Mouse (Mus musculus) midbrain, embryonic 14.5 days (tissue): ENCODE measurements at regions not wholly inside any gene's neighbourhood (a gene's known extent, or its start where the extent isn't known, plus 50 kb on each side); places are given as distances from the start of the nearest gene placed in this dataset.
A peak's percentile ranks its signal among the peaks of the same experiment; 100 is the strongest.

Experiments
- ATAC-seq: fragments of 200-750 bp; cut with Nextera tagmentation; 2 replicates; pipeline ENCODE4 v1.8.0; 2017; ENCODE audit warnings: moderate number of reproducible peaks, moderate library complexity; ENCODE audit not compliant: low FRiP score, low TSS enrichment
- DNase-seq: peaks from one replicate; pipeline ENCODE4 v3.0.0-alpha.2; 2015
- H3K27ac ChIP-seq: fragments of 300-500 bp; sonication (generic); replicated peaks from 2 replicates; pipeline ENCODE4 v1.5.1; 2014; ENCODE audit warnings: mild to moderate bottlenecking, low read depth, low read length, moderate library complexity
- H3K27me3 ChIP-seq: fragments of 300-500 bp; sonication (generic); 2 replicates; pipeline ENCODE4 v1.6.1; 2014; ENCODE audit warnings: low read length, control low read depth, mixed read lengths; ENCODE audit not compliant: control insufficient read depth, insufficient read depth
- H3K36me3 ChIP-seq: fragments of 300-500 bp; sonication (generic); 2 replicates; pipeline ENCODE4 v1.6.1; 2014; ENCODE audit warnings: low read length, control low read depth; ENCODE audit not compliant: control insufficient read depth, insufficient read depth
- H3K4me1 ChIP-seq: fragments of 300-500 bp; sonication (generic); 2 replicates; pipeline ENCODE4 v1.6.1; 2014; ENCODE audit warnings: mild to moderate bottlenecking, antibody characterized with exemption, low read length, control low read depth; ENCODE audit not compliant: control insufficient read depth, insufficient read depth
- H3K4me2 ChIP-seq: fragments of 300-500 bp; sonication (generic); 2 replicates; pipeline ENCODE4 v1.6.1; 2014; ENCODE audit warnings: mild to moderate bottlenecking, low read length, moderate library complexity
- H3K4me3 ChIP-seq: fragments of 300-500 bp; sonication (generic); replicated peaks from 2 replicates; pipeline ENCODE4 v1.5.1; 2014; ENCODE audit warnings: low read depth, low read length
- H3K9ac ChIP-seq: fragments of 300-500 bp; sonication (generic); replicated peaks from 2 replicates; pipeline ENCODE4 v1.6.1; 2014; ENCODE audit warnings: mild to moderate bottlenecking, low read length, moderate library complexity
- H3K9me3 ChIP-seq: fragments of 300-500 bp; sonication (generic); 2 replicates; pipeline ENCODE4 v1.6.1; 2016; ENCODE audit warnings: low read length, control low read depth, mixed read lengths; ENCODE audit not compliant: control insufficient read depth
- WGBS: fragments of 180-500 bp; shearing (Covaris S2); extraction: QIAGEN DNeasy Blood & Tissue Kit; methylation state at CpG from one replicate; pipeline ENCODE4 v1.1.7; 2014; 5-methylcytosine and 5-hydroxymethylcytosine counted together

DNA sequence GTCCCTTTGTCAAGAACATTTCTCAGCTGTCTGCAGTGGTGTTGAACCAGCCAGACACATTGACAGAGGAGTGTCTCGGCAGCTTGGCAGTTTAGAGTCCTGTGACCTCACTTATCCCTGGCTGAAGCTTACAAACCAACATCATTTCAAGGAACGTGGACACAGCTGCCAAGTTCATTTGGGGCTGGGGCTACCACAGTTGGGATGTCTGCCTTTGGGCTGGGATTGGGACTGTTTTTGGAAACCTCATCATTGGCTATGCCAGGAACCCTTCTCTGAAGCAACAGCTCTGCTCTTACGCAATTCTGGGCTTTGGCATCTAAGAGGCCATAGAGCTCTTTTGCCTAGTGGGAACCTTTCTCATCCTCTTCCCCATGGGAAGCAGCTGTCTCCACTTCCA lies 200.4 kb downstream of the Gm15262 start:
- H3K4me2 ChIP-seq = no peak overlapping the region
- no peaks in the 10 kb centered on the region for H3K4me1 ChIP-seq
- no peaks in the 10 kb centered on the region for H3K27me3 ChIP-seq
- no peaks in the 10 kb centered on the region for H3K9me3 ChIP-seq
- H3K4me3 ChIP-seq = no peak overlapping the region
- 77% methylated on average over 3 of the region's 3 CpGs for WGBS
- no peak for ATAC-seq
- H3K27ac ChIP-seq = no peak overlapping the region
- H3K36me3 ChIP-seq = no peaks in the 10 kb centered on the region
- DNase-seq = no peak
- no peak overlapping the region for H3K9ac ChIP-seq

DNA sequence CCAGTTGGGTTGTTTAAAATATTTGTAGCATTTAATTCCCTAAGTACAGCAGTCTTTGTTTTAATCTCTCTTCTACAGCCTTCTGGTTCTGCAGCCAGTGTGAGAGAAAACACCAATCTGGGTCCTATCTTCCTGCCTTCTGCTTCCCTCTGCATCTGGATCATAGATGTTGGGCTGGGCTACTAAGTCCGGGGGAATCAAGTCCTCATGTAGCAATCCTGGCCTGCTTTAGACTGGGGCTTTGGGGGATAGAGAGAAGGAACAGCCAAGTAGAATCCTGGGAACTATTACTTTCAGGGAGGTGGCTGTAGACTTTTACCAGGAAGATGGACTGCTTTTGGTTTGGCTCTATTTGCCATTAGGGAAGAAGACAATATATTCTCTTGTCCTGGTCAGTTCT lies 205.5 kb upstream of the Rai2 start:
- Histone ChIP-seq H3K4me3 (no peak overlapping the region), H3K36me3 (no peaks in the 10 kb centered on the region), H3K9ac (no peak overlapping the region), H3K4me1 (no peaks in the 10 kb centered on the region), H3K27ac (no peak overlapping the region), H3K27me3 (no peaks in the 10 kb centered on the region; the same call in 1 of the 2 replicates), H3K9me3 (no peaks in the 10 kb centered on the region), H3K4me2 (no peak overlapping the region)
- DNase-seq (no peak), ATAC-seq (no peak)
- 85% methylated on average over 1 of the region's 1 CpGs for WGBS

DNA sequence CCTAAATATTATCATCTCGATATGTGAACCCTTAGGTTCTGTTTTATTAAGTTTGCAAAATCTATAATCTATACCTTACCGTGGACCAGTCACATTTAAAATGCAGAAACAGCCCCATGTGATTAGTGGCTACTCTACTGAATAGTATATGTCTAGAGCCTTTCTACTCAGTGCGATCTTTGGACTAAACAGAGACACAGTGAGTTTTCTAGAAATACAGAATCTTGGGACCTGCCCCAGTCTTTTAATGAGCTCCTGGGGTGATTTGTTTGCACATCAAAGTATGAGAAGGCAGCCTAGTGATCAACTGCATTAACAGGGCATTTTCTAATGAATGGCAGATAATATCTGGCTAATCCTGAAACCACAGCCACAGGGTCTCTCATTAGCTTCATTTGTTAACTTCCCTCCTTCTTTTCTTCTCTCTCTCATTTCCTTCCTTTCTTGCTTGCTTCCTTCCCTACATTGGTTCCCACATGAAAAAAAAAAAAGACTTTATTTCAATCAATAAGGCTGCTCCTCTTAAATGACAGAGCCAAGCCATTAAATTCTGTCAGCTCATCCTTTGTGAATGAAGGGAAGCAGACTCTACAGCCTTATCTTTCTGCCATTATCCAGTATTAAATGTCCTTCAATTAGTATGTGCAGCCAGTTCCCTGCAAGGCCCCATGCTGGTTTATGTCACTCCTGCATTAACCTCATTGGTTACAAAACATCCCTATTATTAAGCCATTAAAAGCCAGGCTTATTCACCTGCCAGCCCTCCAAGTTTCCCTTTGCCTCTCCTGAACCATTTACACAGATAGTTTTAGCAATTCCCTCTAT lies 193.2 kb upstream of the Rai2 start:
- Histone ChIP-seq H3K27ac (no peak overlapping the region), H3K36me3 (no peaks in the 10 kb centered on the region), H3K9me3 (no peaks in the 10 kb centered on the region), H3K9ac (no peak overlapping the region), H3K4me1 (no peaks in the 10 kb centered on the region), H3K27me3 (no peaks in the 10 kb centered on the region), H3K4me2 (no peak overlapping the region), H3K4me3 (no peak overlapping the region)
- DNase-seq (peak; percentile 8), ATAC-seq (no peak)
- 53% methylated on average over 3 of the region's 3 CpGs for WGBS

- Histone ChIP-seq H3K4me1 (no peaks in the 10 kb centered on the region), H3K27ac (no peak overlapping the region), H3K9ac (no peak overlapping the region), H3K4me3 (no peak overlapping the region), H3K27me3 (no peaks in the 10 kb centered on the region), H3K36me3 (no peaks in the 10 kb centered on the region), H3K9me3 (no peaks in the 10 kb centered on the region), H3K4me2 (no peak overlapping the region)
- no peak for ATAC-seq
- peak; percentile 5 for DNase-seq
- WGBS = 68% methylated on average over 3 of the region's 3 CpGs
Measured at GRCm38 (mm10) chrX:161524257-161524646, 192.6 kb upstream of the Rai2 start.

DNA sequence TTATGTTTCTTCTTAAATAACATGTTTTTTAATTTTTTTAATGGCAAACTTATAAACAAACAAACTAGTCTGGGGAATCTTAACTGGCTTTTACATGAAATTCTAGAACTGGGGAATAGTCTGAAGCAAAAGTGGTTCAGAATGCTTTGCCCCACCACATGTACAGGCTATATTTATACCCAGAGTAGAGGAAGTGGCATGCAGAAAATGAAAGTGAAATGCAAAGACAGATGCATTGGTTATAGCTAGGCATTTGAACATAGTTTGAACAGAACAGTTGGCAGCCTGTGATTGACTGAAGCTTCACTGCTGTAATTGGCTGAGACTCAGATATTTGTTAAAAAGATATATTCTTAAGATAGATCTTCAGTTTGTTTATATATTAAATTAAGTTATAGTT lies 179.6 kb upstream of the Rai2 start:
- H3K27ac ChIP-seq = no peak overlapping the region
- no peaks in the 10 kb centered on the region for H3K9me3 ChIP-seq
- H3K27me3 ChIP-seq = no peaks in the 10 kb centered on the region; the same call in 1 of the 2 replicates

DNA sequence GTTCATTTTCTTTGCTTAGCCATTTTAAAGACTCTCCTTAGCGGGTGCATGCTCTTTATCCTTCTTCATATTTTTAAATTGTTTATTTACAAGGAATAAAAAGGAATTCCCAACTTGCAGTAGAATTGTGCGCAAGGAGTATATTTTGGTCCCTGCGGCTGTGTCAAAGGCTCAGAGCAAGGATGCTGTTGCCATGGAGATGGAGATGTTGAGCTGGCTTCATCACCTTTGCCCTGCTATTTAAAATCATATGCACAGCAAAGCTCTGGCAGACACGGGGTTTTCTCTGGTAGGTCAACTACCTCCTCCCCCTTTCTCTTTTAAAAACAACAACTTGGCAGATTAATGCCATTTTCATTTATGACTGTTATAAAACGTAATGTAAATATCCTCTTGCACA lies 160.0 kb upstream of the Rai2 start:
- Histone ChIP-seq H3K27ac (0 out of 2 replicates have a peak overlapping the region, but pooled peaks have one; percentile 13), H3K9me3 (no peaks in the 10 kb centered on the region), H3K4me2 (no peak overlapping the region), H3K27me3 (no peaks in the 10 kb centered on the region), H3K4me1 (no peaks in the 10 kb centered on the region), H3K36me3 (no peaks in the 10 kb centered on the region), H3K4me3 (no peak overlapping the region), H3K9ac (no peak overlapping the region)
- ATAC-seq (no peak; the same call in 1 of the 2 replicates), DNase-seq (peak; percentile 69)
- 55% methylated on average over 5 of the region's 5 CpGs for WGBS

More for the DNA sequence above, 179.6 kb upstream of the Rai2 start:
- Histone ChIP-seq H3K4me2 (no peak overlapping the region), H3K9ac (no peak overlapping the region), H3K4me1 (no peaks in the 10 kb centered on the region), H3K4me3 (no peak overlapping the region), H3K36me3 (no peaks in the 10 kb centered on the region)
- no peak for ATAC-seq
- no peak for DNase-seq

- H3K4me3 ChIP-seq = no peak overlapping the region
- no peak overlapping the region for H3K27ac ChIP-seq
- no peak overlapping the region for H3K9ac ChIP-seq
- no peaks in the 10 kb centered on the region for H3K36me3 ChIP-seq
- no peaks in the 10 kb centered on the region for H3K9me3 ChIP-seq
- no peaks in the 10 kb centered on the region for H3K27me3 ChIP-seq
- ATAC-seq (no peak), DNase-seq (peak; percentile 10)
- H3K4me1 ChIP-seq = no peaks in the 10 kb centered on the region
- H3K4me2 ChIP-seq = no peak overlapping the region
Measured at GRCm38 (mm10) chrX:161558511-161558910, 158.4 kb upstream of the Rai2 start.

DNA sequence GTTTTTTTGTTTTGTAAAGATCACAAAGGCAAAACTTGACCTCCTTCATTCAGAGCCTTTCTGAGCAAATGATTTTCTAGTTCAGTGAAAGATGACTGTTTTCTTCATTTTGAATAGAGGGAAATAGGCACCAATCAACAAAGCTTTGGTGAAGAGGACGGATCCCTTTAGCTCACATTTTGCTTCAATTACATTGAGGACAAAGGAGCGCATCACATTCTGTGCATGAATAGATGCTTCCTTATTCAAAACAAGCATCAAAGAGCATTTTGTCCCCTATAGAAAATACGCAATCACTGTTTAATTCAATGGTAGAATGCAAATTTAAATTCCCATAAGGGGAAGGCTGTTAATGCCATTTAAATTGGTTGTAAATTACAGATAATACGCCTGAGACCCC lies 150.4 kb upstream of the Rai2 start:
- Histone ChIP-seq H3K9ac (no peak overlapping the region), H3K4me2 (no peak overlapping the region), H3K4me1 (no peaks in the 10 kb centered on the region), H3K27me3 (no peaks in the 10 kb centered on the region), H3K27ac (no peak overlapping the region), H3K36me3 (no peaks in the 10 kb centered on the region), H3K9me3 (no peaks in the 10 kb centered on the region), H3K4me3 (no peak overlapping the region)
- no peak for ATAC-seq
- DNase-seq = peak; percentile 11
- WGBS = 43% methylated on average over 4 of the region's 4 CpGs

GRCm38 (mm10) chrX:161582019-161582659 lies 134.7 kb upstream of the Rai2 start:
- Histone ChIP-seq H3K4me3 (no peak overlapping the region), H3K4me1 (no peaks in the 10 kb centered on the region), H3K9ac (no peak overlapping the region), H3K27ac (no peak overlapping the region), H3K4me2 (no peak overlapping the region), H3K9me3 (no peaks in the 10 kb centered on the region), H3K27me3 (no peaks in the 10 kb centered on the region), H3K36me3 (no peaks in the 10 kb centered on the region)
- DNase-seq = no peak
- 75% methylated on average over 5 of the region's 5 CpGs for WGBS
- ATAC-seq = no peak
